Mouse (Mus musculus) midbrain, embryonic 10.5 days (tissue): ENCODE data around the gene Csmd2. TPM values are rescaled to one million over a fixed set of nuclear protein-coding genes. Genes with fewer than 3 reads are reported as not detected.

Source experiments
- DNase-seq: peaks from one replicate; pipeline ENCODE4 v3.0.0-alpha.2; 2017; ENCODE audit warnings: low spot score
- H3K27ac ChIP-seq: fragments of 300-500 bp; sonication (generic); replicated peaks from 2 replicates; pipeline ENCODE4 v1.5.1; 2016; ENCODE audit warnings: mild to moderate bottlenecking
- H3K27me3 ChIP-seq: fragments of 300-500 bp; sonication (generic); 2 replicates; pipeline ENCODE4 v1.6.1; 2016; ENCODE audit warnings: low read depth, mild to moderate bottlenecking; ENCODE audit not compliant: poor library complexity, severe bottlenecking
- H3K36me3 ChIP-seq: fragments of 300-500 bp; sonication (generic); 2 replicates; pipeline ENCODE4 v1.6.1; 2016; ENCODE audit warnings: mild to moderate bottlenecking, moderate library complexity
- H3K4me1 ChIP-seq: fragments of 300-500 bp; sonication (generic); 2 replicates; pipeline ENCODE4 v1.6.1; 2016
- H3K4me3 ChIP-seq: fragments of 300-500 bp; sonication (generic); 2 replicates; pipeline ENCODE4 v1.5.1; 2016; ENCODE audit warnings: mild to moderate bottlenecking, moderate library complexity
- H3K9me3 ChIP-seq: fragments of 300-500 bp; sonication (generic); replicated peaks from 2 replicates; pipeline ENCODE4 v1.6.1; 2016; ENCODE audit warnings: mild to moderate bottlenecking
- WGBS: fragments of 180-500 bp; shearing (Covaris S2); methylation state at CpG from one replicate; pipeline ENCODE4 v1.1.7; 2016; 5-methylcytosine and 5-hydroxymethylcytosine counted together
- polyA plus RNA-seq: library from polyadenylated mRNA; unstranded; fragments of >200 nt; fragmentation: Nextera tagmentation; extraction: Ambion mirVana; gene quantifications from 2 replicates; pipeline ENCODE4 v1.2.1, GENCODE M21; 2016

The Csmd2 gene
- polyA plus RNA-seq, 1 experiment from 2014 or later, result 1.00 TPM

- no peak overlapping the region for H3K27ac ChIP-seq
- no peaks in the 10 kb centered on the region for H3K27me3 ChIP-seq
- 87% methylated on average over 4 of the region's 4 CpGs for WGBS
- no peak for DNase-seq
- peaks cover 21% of the 10 kb centered on the region for H3K4me1 ChIP-seq
- no peaks in the 10 kb centered on the region for H3K36me3 ChIP-seq
- 0 out of 2 replicates have a peak, but pooled peaks cover 3% of the 10 kb centered on the region for H3K9me3 ChIP-seq
- H3K4me3 ChIP-seq, result no peak overlapping the region
These were observed 144.0 kb downstream of the Csmd2 start for GRCm38 (mm10) chr4:128131666-128132065.

DNA sequence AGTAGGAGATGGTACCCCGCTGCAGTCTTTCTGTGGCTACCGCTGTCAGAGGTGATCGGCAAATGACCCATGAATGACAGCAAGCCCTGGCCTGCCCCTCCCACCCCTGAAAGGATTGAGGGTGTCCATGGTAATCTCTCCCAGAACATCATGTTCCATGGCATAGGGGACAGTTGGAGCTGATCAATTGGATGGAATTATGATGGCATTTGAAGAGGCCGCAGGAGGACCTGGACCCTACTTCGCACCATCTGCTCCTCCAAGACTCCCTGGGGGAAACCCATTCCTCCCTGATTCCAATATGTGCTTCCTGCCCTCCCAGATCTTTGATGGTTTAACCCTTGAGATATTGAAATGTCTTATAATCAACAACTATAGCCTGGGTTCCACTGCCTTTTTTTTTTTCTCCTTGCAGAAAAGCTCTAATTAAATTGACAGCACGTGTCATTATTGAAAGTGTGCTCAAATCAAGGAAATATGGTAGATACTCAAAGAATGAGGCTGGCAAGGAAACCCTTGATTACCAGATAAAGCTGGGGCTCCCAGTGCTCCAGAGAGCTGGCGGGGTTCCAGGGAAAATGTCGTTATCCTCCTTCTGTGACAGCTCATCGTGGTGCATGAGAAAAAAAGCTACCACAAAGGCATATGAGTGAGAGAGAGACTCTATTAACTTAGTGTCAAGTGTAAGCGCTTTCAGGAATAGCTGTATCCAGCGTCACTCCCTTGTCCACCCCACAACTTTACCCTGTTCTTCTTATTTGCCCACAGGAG, 145.4 kb downstream of the Csmd2 start:
- Histone ChIP-seq H3K27ac (no peak overlapping the region), H3K36me3 (no peaks in the 10 kb centered on the region), H3K4me1 (peaks cover 17% of the 10 kb centered on the region), H3K27me3 (no peaks in the 10 kb centered on the region), H3K9me3 (0 out of 2 replicates have a peak, but pooled peaks cover 3% of the 10 kb centered on the region), H3K4me3 (no peak overlapping the region)
- no peak for DNase-seq
- WGBS, result 81% methylated on average over 11 of the region's 11 CpGs

GRCm38 (mm10) chr4:128134348-128134994, 146.8 kb downstream of the Csmd2 start:
- no peak for DNase-seq
- 91% methylated on average over 11 of the region's 11 CpGs for WGBS
- no peaks in the 10 kb centered on the region for H3K27me3 ChIP-seq
- no peaks in the 10 kb centered on the region for H3K36me3 ChIP-seq
- H3K9me3 ChIP-seq, result 0 out of 2 replicates have a peak, but pooled peaks cover 3% of the 10 kb centered on the region
- H3K27ac ChIP-seq, result no peak overlapping the region
- peaks cover 16% of the 10 kb centered on the region for H3K4me1 ChIP-seq
- H3K4me3 ChIP-seq, result no peak overlapping the region

DNA sequence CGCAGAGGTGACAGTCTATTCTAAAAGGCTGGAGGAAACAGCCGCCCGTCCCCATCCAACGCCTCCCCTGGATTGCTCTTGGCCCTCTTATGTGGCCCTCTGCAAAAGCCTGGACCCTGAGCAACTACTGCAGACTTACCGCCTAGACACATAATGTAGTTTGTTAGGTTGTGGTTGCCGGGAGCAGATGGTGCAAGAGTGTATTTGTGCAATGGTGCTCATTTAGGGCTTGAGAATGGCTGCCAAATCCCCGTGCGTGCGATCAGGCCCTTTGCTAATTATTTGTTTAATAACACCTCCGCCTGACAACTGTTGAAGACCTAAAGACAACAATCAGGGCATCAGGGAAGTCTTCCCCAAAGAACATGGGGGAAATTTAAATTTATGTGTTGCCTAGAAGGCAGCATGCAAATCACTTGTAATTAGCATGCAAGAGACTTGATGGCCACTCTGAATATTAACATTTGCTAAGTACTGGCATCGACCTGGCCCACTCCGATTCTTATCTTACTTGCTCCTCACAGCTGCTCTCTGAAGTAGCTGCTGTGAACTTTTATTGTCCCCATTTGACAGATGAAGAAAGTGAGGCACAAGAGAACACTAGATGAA, 147.5 kb downstream of the Csmd2 start:
- Histone ChIP-seq H3K27ac (no peak overlapping the region), H3K4me3 (no peak overlapping the region), H3K9me3 (0 out of 2 replicates have a peak, but pooled peaks cover 3% of the 10 kb centered on the region), H3K4me1 (peaks cover 13% of the 10 kb centered on the region), H3K27me3 (no peaks in the 10 kb centered on the region), H3K36me3 (no peaks in the 10 kb centered on the region)
- no peak for DNase-seq
- 88% methylated on average over 12 of the region's 12 CpGs for WGBS

DNA sequence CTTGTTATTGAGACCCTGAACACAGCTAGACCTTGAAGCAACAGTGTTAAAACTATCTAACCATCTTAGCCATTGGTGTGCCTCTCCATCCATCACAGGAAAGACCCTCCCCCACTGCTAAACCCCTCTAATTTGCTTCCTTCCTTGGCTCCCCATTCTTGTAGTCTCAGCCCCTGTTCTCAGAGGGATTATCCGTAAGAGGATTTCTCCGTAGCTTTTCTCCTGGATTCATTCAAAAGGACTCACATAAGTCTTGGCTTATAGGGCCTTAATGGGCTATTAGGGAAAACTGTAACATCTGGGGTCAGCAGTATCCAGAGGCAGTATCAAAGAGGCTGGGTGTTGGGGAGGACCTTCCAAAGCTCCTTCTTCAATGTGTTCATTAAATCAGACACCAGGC, 152.3 kb downstream of the Csmd2 start:
- 24% methylated on average over 2 of the region's 2 CpGs for WGBS
- no peak for DNase-seq

GRCm38 (mm10) chr4:128141161-128142101, 153.8 kb downstream of the Csmd2 start:
- H3K4me1 ChIP-seq, result peaks cover 18% of the 10 kb centered on the region
- H3K9me3 ChIP-seq, result no peaks in the 10 kb centered on the region
- H3K27me3 ChIP-seq, result no peaks in the 10 kb centered on the region
- H3K27ac ChIP-seq, result no peak overlapping the region; the same call in 1 of the 2 replicates
- no peaks in the 10 kb centered on the region for H3K36me3 ChIP-seq
- DNase-seq, result no peak
- whole genome bisulfite sequencing, result 61% methylated on average over 10 of the region's 10 CpGs
- no peak overlapping the region for H3K4me3 ChIP-seq

More for the DNA sequence above, 152.3 kb downstream of the Csmd2 start:
- Histone ChIP-seq H3K4me3 (no peak overlapping the region), H3K9me3 (0 out of 2 replicates have a peak, but pooled peaks cover 3% of the 10 kb centered on the region), H3K36me3 (no peaks in the 10 kb centered on the region), H3K27me3 (no peaks in the 10 kb centered on the region), H3K27ac (no peak overlapping the region), H3K4me1 (peaks cover 18% of the 10 kb centered on the region)

- no peak overlapping the region for H3K4me3 ChIP-seq
- no peaks in the 10 kb centered on the region for H3K9me3 ChIP-seq
- H3K4me1 ChIP-seq, result peaks cover 18% of the 10 kb centered on the region
- 95% methylated on average over 3 of the region's 3 CpGs for WGBS
- H3K36me3 ChIP-seq, result no peaks in the 10 kb centered on the region
- H3K27me3 ChIP-seq, result no peaks in the 10 kb centered on the region
- DNase-seq, result no peak
- H3K27ac ChIP-seq, result no peak overlapping the region
These were observed 154.6 kb downstream of the Csmd2 start for GRCm38 (mm10) chr4:128142279-128142678.

DNA sequence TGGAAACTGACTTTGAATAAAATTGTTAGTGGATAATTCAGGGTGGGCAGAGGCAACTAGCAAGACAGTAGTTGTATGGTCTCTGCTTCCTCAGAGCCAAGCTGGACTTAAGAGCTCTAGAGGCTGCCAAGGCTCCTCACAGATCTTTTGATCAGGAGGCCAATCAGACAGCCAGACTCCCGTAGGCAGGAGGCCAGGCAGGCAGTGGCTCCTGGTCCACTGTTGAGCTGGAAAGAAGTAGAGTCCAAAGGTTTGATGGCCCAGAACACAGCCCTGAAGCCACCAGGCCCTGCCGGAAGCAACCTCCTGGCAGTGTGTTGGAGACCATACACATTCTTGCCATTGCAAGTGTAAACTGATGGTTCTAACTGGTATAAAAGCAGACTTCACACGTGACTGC, 155.5 kb downstream of the Csmd2 start:
- H3K27me3 ChIP-seq, result no peaks in the 10 kb centered on the region
- 88% methylated on average over 3 of the region's 3 CpGs for WGBS
- H3K27ac ChIP-seq, result no peak overlapping the region
- peaks cover 18% of the 10 kb centered on the region for H3K4me1 ChIP-seq
- no peak for DNase-seq
- no peaks in the 10 kb centered on the region for H3K9me3 ChIP-seq
- H3K4me3 ChIP-seq, result no peak overlapping the region
- no peaks in the 10 kb centered on the region for H3K36me3 ChIP-seq

DNA sequence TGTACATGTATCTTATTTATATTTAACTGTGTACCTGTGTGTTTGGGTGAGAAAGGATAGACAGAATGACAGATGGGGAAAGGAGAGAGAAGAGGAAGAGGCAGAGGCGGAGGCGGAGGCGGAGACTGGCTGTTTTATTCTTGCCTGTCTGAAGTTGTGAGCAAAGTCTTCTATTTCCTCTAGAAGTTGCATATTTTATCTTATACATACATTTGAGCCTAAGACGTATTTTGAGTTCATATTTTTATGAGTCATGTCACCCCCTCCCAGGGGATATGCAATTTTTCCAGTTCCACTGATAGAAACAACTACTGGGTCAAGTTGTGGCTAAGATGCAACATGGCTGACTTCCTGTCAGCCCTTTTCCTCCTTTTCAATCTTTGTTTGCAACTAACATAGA, 161.9 kb downstream of the Csmd2 start:
- 92% methylated on average over 4 of the region's 4 CpGs for WGBS
- Histone ChIP-seq H3K4me1 (peaks cover 1% of the 10 kb centered on the region; the same call in 1 of the 2 replicates), H3K27me3 (no peaks in the 10 kb centered on the region), H3K9me3 (no peaks in the 10 kb centered on the region), H3K4me3 (no peak overlapping the region), H3K27ac (no peak overlapping the region), H3K36me3 (no peaks in the 10 kb centered on the region)
- no peak for DNase-seq

DNA sequence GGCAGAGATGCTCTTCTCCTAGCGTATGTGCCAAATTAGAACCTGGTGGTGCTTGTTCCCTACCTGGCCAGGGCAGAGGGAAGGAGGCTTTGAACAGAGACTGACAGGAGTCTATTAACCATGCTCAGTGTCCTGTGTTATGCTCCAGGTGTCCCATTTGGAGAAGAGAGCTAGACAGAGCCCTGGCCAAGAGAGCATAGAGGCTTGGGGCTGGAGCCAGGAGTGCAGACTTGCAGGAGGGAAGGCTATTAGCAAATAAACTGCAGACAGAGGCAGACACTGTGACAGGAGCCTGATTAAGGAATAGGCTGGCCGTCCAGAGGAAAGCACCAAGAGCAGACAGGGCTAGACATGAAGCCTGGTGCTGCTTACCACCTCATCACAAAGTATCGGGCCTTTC, 164.4 kb downstream of the Csmd2 start:
- WGBS, result 77% methylated on average over 3 of the region's 3 CpGs
- no peaks in the 10 kb centered on the region for H3K9me3 ChIP-seq
- H3K27ac ChIP-seq, result no peak overlapping the region
- H3K4me3 ChIP-seq, result no peak overlapping the region
- peaks cover 9% of the 10 kb centered on the region; the same call in 1 of the 2 replicates for H3K4me1 ChIP-seq
- no peaks in the 10 kb centered on the region for H3K27me3 ChIP-seq
- DNase-seq, result no peak
- no peaks in the 10 kb centered on the region for H3K36me3 ChIP-seq

DNA sequence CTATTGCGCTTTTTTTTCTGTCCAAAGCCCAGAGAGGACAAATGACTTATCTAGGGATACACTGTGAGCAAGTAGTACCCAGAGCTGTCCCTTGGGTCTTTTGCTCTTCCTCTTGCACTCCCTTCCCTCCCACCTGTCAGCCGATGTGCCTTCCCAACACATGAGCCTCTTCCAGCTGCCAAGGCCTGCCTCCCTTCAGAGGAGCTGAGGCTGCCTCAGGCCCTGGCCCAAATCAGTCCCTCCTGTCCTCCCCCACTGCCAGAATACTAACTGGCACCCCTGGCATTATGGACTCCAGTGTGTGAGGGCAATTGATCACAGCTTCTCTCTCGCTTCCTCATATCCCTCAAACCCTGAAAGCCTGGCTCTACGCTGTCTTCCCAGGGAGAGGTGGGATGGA, 165.5 kb downstream of the Csmd2 start:
- Histone ChIP-seq H3K27ac (no peak overlapping the region), H3K27me3 (no peaks in the 10 kb centered on the region), H3K36me3 (no peaks in the 10 kb centered on the region), H3K4me3 (no peak overlapping the region), H3K9me3 (no peaks in the 10 kb centered on the region), H3K4me1 (peaks cover 9% of the 10 kb centered on the region; the same call in 1 of the 2 replicates)
- 94% methylated on average over 4 of the region's 4 CpGs for WGBS
- no peak for DNase-seq

DNA sequence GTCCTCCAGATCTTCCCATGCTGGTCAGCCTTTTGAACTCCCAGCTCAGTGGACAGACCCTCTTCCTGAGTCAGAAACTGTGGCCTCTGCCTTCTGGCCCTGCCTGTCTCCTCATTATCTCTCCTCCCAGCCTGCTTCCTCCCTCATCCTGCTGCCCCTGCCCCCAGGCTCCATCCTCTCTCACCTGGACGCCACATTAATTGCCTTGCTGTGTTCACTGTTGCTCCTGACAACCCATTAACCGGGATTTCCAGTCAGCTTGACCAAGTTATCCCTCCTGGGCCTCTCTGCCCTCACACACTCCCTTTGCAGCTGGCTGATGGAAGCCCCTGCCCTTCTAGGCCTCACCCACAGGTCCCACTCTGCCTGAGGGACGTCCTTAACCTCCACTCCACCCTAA, 167.6 kb downstream of the Csmd2 start:
- Histone ChIP-seq H3K27ac (0 out of 2 replicates have a peak overlapping the region, but pooled peaks have one; percentile 28), H3K4me3 (no peak overlapping the region), H3K4me1 (peaks cover 9% of the 10 kb centered on the region; the same call in 1 of the 2 replicates), H3K36me3 (no peaks in the 10 kb centered on the region), H3K27me3 (no peaks in the 10 kb centered on the region), H3K9me3 (no peaks in the 10 kb centered on the region)
- 45% methylated on average over 3 of the region's 3 CpGs for WGBS
- DNase-seq, result no peak
